Mouse (Mus musculus) C3H10T1/2 (cell line): ENCODE measurements around the gene Rsu1. TPM values are rescaled to one million over a fixed set of nuclear protein-coding genes. Genes with fewer than 3 reads are reported as not detected.

ENCODE experiments used
- polyA plus RNA-seq, 2 experiments: library from polyadenylated mRNA; unstranded; fragments of >200 nt; fragmentation: generic; extraction: Trizol; gene quantifications; one replicate each; pipeline ENCODE4 v1.2.1; 2012; ENCODE audit warnings: missing spikeins in 2 of 2

Gene Rsu1
- polyA plus RNA-seq, result 10 to 100 TPM; 18.1 to 97.4 TPM

GRCm38 (mm10) chr2:13271165-13271957 is at the start of gene Rsu1:
Gene Rsu1 (minus strand): TSS chr2:13271415.

Other genes starting within 250 kb of the Rsu1 start
- gene Cubn, start 220.4 kb upstream of the Rsu1 start, polyA plus RNA-seq, result under 1 TPM; 0.04 to 0.30 TPM